Mouse (Mus musculus): ENCODE results near the gene Smc4. TPM values are rescaled to one million over a fixed set of nuclear protein-coding genes. Genes with fewer than 3 reads are reported as not detected.
A peak's percentile ranks its signal among the peaks of the same experiment; 100 is the strongest.

Gene Smc4
- polyA plus RNA-seq, 1 experiment from 2014 or later, result 107 TPM

DNA sequence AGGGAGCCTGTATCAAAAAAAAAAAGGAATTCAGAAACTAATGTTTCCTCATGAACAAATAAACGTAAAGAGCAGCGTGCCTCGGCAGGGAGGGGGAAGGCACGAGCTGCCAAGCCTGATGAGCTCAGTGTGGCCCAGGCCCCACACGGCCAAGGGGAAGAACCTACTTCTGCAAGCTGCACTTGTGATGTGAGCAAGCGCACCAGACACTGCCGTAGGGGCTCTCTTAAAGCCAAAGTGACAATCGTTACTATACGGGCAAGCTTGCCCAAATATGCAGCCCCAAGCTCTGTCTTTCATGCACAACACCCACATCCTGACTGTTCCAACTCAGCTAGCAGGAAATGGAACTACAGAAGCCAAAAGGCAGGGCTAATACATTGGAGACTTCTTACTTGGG, 23.6 kb upstream of the Smc4 start:
- DNase-seq (ENCODE audit: low spot score), result no peak

DNA sequence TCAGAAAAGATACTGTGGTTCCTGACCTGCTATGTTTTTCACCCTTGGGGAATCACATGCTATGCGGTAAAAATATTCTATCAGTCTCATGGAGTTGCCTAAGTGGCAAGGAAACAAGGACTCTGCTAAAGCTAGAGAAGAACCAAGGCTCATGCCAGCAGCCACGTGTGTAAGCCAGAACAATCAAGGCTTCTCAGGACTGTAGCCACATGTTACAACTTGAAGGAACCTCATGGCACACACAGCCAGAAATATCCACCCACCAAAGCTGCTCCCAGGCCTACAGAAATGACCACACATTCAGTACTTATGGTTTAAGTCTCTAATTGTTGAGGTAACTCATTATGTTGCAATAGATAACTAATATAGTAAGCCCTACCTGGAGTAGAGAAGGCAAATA, 18.0 kb upstream of the Smc4 start:
- H3K4me2 ChIP-seq (ENCODE audit: low read length), result no peak overlapping the region
- H3K9me3 ChIP-seq (replicated peaks; ENCODE audit: low read length), result no peaks in the 10 kb centered on the region
- WGBS, result 91% methylated on average over 2 of the region's 2 CpGs
- H3K9ac ChIP-seq (ENCODE audit: low read depth, low read length), result no peak overlapping the region
- no peak overlapping the region for H3K27ac ChIP-seq
- ATAC-seq (replicated peaks; ENCODE audit: low FRiP score, low read depth), result no peak
- no peak for TF ChIP-seq CTCF (IDR thresholded peaks at IDR 0.05; ENCODE audit: low read depth)
- H3K27me3 ChIP-seq (ENCODE audit: insufficient read depth, low read length), result no peaks in the 10 kb centered on the region
- DNase-seq (ENCODE audit: low spot score), result no peak
- H3K4me1 ChIP-seq (replicated peaks; ENCODE audit: insufficient read depth, low read length), result no peaks in the 10 kb centered on the region
- H3K36me3 ChIP-seq (ENCODE audit: insufficient read depth, low read length), result 0 out of 2 replicates have a peak, but pooled peaks cover 13% of the 10 kb centered on the region
- H3K4me3 ChIP-seq (replicated peaks; ENCODE audit: low read depth, low read length), result no peak overlapping the region

More for the DNA sequence above, 23.6 kb upstream of the Smc4 start:
- no peak overlapping the region for H3K4me3 ChIP-seq (replicated peaks; ENCODE audit: low read depth, low read length)
- no peak overlapping the region for H3K9ac ChIP-seq (ENCODE audit: low read depth, low read length)
- no peak overlapping the region for H3K4me2 ChIP-seq (ENCODE audit: low read length)
- no peak overlapping the region for H3K27ac ChIP-seq
- H3K9me3 ChIP-seq (replicated peaks; ENCODE audit: low read length), result no peaks in the 10 kb centered on the region
- no peaks in the 10 kb centered on the region for H3K27me3 ChIP-seq (ENCODE audit: insufficient read depth, low read length)
- H3K4me1 ChIP-seq (replicated peaks; ENCODE audit: insufficient read depth, low read length), result no peaks in the 10 kb centered on the region
- no peaks in the 10 kb centered on the region for H3K36me3 ChIP-seq (ENCODE audit: insufficient read depth, low read length)
- no peak for TF ChIP-seq CTCF (IDR thresholded peaks at IDR 0.05; ENCODE audit: low read depth)
- 78% methylated on average over 9 of the region's 9 CpGs for WGBS
- ATAC-seq (replicated peaks; ENCODE audit: low FRiP score, low read depth), result no peak

DNA sequence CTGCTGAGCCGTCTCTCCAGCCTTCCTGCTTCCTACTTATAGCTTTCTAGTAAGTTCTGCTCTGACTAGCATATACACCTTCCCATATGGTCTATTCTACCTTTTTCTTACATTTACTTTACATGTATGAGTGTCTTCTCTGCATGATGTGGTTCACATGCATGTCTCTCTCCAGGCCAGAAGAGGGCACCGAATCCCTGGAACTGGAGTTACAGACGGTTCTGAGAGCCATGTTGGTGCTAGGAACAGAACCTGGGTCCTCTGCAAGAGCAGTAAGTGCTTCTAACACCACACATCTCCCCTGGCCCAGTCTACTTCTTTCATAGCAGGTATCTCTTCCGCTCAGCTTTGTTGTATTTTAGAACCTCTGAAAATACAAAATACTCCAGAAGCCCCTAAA, 1.8 kb upstream of the Smc4 start:
- H3K4me1 ChIP-seq (replicated peaks; ENCODE audit: insufficient read depth, low read length), result no peaks in the 10 kb centered on the region
- no peak for ATAC-seq (replicated peaks; ENCODE audit: low FRiP score, low read depth)

DNA sequence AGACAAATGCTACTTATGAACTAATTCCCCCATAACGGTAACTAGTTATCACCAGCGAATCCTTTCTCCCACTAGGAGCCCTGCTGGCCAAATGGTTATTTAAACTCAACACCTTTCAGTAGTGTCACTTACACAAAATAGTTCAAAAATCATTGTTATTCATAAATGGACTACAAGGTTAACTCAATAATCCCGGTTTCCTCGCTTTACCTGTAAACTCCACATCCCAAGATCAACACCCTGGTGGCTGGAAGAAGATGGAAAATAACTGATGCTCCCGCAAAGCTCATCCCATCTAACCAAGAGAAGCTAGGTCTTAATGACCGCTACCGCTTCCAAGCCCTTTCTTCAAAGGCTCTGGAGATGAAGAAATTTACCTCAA, 492 bp upstream of the Smc4 start:
- Histone ChIP-seq H3K4me1 (replicated peaks; ENCODE audit: insufficient read depth, low read length) (no peaks in the 10 kb centered on the region), H3K27ac (no peak overlapping the region; the same call in 1 of the 2 replicates), H3K9me3 (replicated peaks; ENCODE audit: low read length) (no peaks in the 10 kb centered on the region), H3K27me3 (ENCODE audit: insufficient read depth, low read length) (no peaks in the 10 kb centered on the region), H3K36me3 (ENCODE audit: insufficient read depth, low read length) (no peaks in the 10 kb centered on the region), H3K9ac (ENCODE audit: low read depth, low read length) (peak overlapping the region; percentile 40; the same call in 1 of the 2 replicates), H3K4me2 (ENCODE audit: low read length) (peak overlapping the region; percentile 57), H3K4me3 (replicated peaks; ENCODE audit: low read depth, low read length) (peak overlapping the region; percentile 100)
- WGBS, result under 1% methylated on average over 7 of the region's 7 CpGs
- peak; percentile 36; the same call in 1 of the 2 replicates for TF ChIP-seq CTCF (IDR thresholded peaks at IDR 0.05; ENCODE audit: low read depth)
- ATAC-seq (replicated peaks; ENCODE audit: low FRiP score, low read depth), result no peak
- no peak for DNase-seq (ENCODE audit: low spot score)

More for the DNA sequence above, 1.8 kb upstream of the Smc4 start:
- no peaks in the 10 kb centered on the region for H3K36me3 ChIP-seq (ENCODE audit: insufficient read depth, low read length)
- no peak overlapping the region for H3K4me3 ChIP-seq (replicated peaks; ENCODE audit: low read depth, low read length)
- H3K9ac ChIP-seq (ENCODE audit: low read depth, low read length), result no peak overlapping the region
- no peak overlapping the region for H3K4me2 ChIP-seq (ENCODE audit: low read length)
- no peaks in the 10 kb centered on the region for H3K9me3 ChIP-seq (replicated peaks; ENCODE audit: low read length)
- H3K27me3 ChIP-seq (ENCODE audit: insufficient read depth, low read length), result no peaks in the 10 kb centered on the region
- peak; percentile 27; the same call in 1 of the 2 replicates for TF ChIP-seq CTCF (IDR thresholded peaks at IDR 0.05; ENCODE audit: low read depth)
- WGBS, result 92% methylated on average over 4 of the region's 4 CpGs
- DNase-seq (ENCODE audit: low spot score), result no peak
- no peak overlapping the region for H3K27ac ChIP-seq

DNA sequence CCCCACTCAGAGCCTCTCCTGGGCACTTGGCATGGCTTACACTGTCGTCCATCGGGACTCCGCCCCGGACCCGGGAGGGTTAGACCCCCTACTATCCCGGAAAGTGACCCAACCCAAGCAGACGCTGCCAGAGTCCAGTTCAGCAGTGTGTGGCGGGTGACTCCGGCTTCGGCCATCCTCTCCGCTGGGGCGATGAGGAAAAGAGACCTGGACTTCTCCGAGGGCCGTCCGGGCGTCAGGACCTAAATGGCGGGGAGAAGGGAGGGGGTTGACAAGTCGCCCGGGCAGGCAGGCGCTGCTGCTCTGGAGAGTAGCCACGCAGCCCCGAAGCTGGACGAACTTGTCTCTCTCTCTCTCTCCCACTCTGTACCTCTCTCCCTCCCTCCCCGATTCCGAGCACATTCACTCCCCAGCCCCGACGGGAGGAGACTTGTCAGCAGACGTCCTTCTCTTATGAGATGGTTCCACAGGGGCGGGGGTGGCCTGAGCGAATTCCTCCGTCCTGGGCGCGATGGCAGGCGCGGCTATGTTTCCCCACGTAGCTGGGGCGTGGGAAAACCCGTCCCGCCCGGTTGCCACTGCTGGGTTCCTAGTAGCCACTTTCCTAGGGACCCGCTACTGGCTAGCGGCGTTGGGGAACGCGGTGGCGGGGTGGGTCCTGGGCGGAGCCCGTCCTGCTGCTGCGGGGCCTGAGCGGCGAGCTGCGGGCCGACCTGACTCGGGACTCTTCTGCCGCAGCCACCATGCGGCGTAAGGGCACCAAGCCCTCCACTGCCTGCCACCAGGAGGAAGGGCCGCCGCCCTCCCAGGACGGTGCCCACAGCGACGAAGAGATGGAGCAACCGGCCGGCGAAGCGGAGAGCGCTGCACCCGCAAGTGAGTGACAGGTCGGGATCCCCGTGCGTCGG, 1.1 kb downstream of the Smc4 start:
- Histone ChIP-seq H3K36me3 (ENCODE audit: insufficient read depth, low read length) (no peaks in the 10 kb centered on the region), H3K27ac (peak overlapping the region; percentile 96), H3K4me2 (ENCODE audit: low read length) (peak overlapping the region; percentile 68), H3K9ac (ENCODE audit: low read depth, low read length) (peak overlapping the region; percentile 82), H3K27me3 (ENCODE audit: insufficient read depth, low read length) (no peaks in the 10 kb centered on the region), H3K4me3 (replicated peaks; ENCODE audit: low read depth, low read length) (peak overlapping the region; percentile 100), H3K4me1 (replicated peaks; ENCODE audit: insufficient read depth, low read length) (no peaks in the 10 kb centered on the region), H3K9me3 (replicated peaks; ENCODE audit: low read length) (no peaks in the 10 kb centered on the region)
- WGBS, result under 1% methylated on average over 65 of the region's 72 CpGs
- peak; percentile 29; the same call in 1 of the 2 replicates for TF ChIP-seq CTCF (IDR thresholded peaks at IDR 0.05; ENCODE audit: low read depth)
- DNase-seq (ENCODE audit: low spot score) (peak; percentile 74), ATAC-seq (replicated peaks; ENCODE audit: low FRiP score, low read depth) (peak; percentile 70)

DNA sequence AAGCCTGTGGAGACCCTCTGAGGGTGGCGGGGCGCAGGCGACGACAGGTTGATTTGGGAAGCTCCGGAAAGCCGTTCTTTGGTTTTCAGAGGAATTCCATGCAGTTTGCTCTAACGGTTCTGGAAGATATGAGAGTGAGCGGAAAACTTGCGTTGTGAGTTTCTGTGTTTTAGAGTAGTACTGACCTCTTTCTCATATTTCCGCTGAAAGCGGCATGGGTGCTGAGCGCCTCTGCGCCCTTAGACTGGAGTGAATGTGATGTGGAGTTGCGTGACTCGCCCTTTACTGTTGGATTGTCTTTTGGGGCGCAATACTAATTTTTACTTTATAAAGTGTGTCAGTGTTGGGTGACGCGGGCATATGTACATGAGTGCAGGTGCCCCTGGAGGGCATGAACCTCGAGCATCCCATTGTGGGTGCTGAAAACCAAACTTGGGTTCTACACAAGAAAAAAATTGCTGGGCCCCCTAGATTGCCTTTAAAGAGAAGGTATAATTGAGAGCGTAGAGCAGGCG, 1.8 kb downstream of the Smc4 start:
- Histone ChIP-seq H3K4me2 (ENCODE audit: low read length) (peak overlapping the region; percentile 68), H3K4me3 (replicated peaks; ENCODE audit: low read depth, low read length) (peak overlapping the region; percentile 100), H3K27ac (peak overlapping the region; percentile 96), H3K9ac (ENCODE audit: low read depth, low read length) (peak overlapping the region; percentile 82), H3K27me3 (ENCODE audit: insufficient read depth, low read length) (no peaks in the 10 kb centered on the region), H3K36me3 (ENCODE audit: insufficient read depth, low read length) (no peaks in the 10 kb centered on the region), H3K9me3 (replicated peaks; ENCODE audit: low read length) (no peaks in the 10 kb centered on the region), H3K4me1 (replicated peaks; ENCODE audit: insufficient read depth, low read length) (no peaks in the 10 kb centered on the region)
- WGBS, result 2% methylated on average over 21 of the region's 21 CpGs
- ATAC-seq (replicated peaks; ENCODE audit: low FRiP score, low read depth) (no peak), DNase-seq (ENCODE audit: low spot score) (peak; percentile 53)
- TF ChIP-seq CTCF (IDR thresholded peaks at IDR 0.05; ENCODE audit: low read depth), result no peak
